Mouse (Mus musculus) bone marrow, adult 2 months (tissue): ENCODE data around the gene Iba57.
"Not testable (repeated sequence)": the region's sequence is repeated elsewhere in the genome, so short reads cannot be mapped to it uniquely, and the experiment has no call there.

Experiments
- CTCF ChIP-seq: fragments of 200-500 bp; IDR thresholded peaks from 2 replicates; pipeline ENCODE4 v1.5.1; 2011; ENCODE audit warnings: low read length, control low read depth; ENCODE audit not compliant: control insufficient read depth, insufficient read depth
- POLR2A ChIP-seq: fragments of 200-500 bp; IDR thresholded peaks from 2 replicates; pipeline ENCODE4 v1.6.1; 2011; ENCODE audit warnings: low read depth, mild to moderate bottlenecking, control low read depth, low read length, borderline replicate concordance; ENCODE audit not compliant: control insufficient read depth

- TF ChIP-seq CTCF, POLR2A: not testable (repeated sequence)
Observed at GRCm38 (mm10) chr11:59212320-59212719, 48.8 kb upstream of the Iba57 start.
